12 mouse cellular contexts compared by ENCODE assay signal in genomic region chr17:29985534-29985933, GRCm38 (mm10). TPM values are rescaled to one million over a fixed set of nuclear protein-coding genes. Genes with fewer than 3 reads are reported as not detected.
DNase-seq lines count a peak whose midpoint lies in the region; ATAC-seq lines count a peak whose summit lies in the region.
"Had no signal": no experiment of that assay in that cellular context is flagged by ENCODE, and none has a peak within 500 bp of the region (broad histone marks: within the 10 kb centered on the region; RNA-seq: fewer than 3 reads in every experiment).

No protein-coding gene starts in this region.

- WGBS in heart, embryonic 13.5 days: 20% methylated on average over 3 of the region's 3 CpGs
- 17% methylated on average over 3 of the region's 3 CpGs for WGBS in stomach, embryonic 16.5 days

- H3K9me3 ChIP-seq in heart, embryonic 13.5 days: no peaks in the 10 kb centered on the region
- H3K9me3 ChIP-seq in stomach, embryonic 16.5 days (replicated peaks; ENCODE audit: control insufficient read depth, low read length): 0 out of 2 replicates have a peak, but pooled peaks cover 5% of the 10 kb centered on the region
- H3K9me3 ChIP-seq: stomach, embryonic 15.5 days had no signal

- no peak overlapping the region for H3K4me3 ChIP-seq in heart, embryonic 13.5 days
- H3K4me3 ChIP-seq in stomach, embryonic 16.5 days (replicated peaks; ENCODE audit: low read length): no peak overlapping the region
- H3K4me3 ChIP-seq: limb, embryonic 13.5 days; stomach, embryonic 15.5 days had no signal

- H3K27ac ChIP-seq in heart, embryonic 13.5 days (replicated peaks): peak overlapping the region; percentile 28; the same call in 1 of the 2 replicates
- peak overlapping the region; percentile 9; the same call in 1 of the 2 replicates for H3K27ac ChIP-seq in stomach, embryonic 16.5 days (ENCODE audit: low read length)
- H3K27ac ChIP-seq: limb, embryonic 13.5 days; stomach, embryonic 15.5 days had no signal

- no peak overlapping the region for H3K4me2 ChIP-seq in heart, embryonic 13.5 days
- no peak overlapping the region for H3K4me2 ChIP-seq in stomach, embryonic 16.5 days (ENCODE audit: low read depth, low read length)
- H3K4me2 ChIP-seq: limb, embryonic 13.5 days; stomach, embryonic 15.5 days had no signal

- H3K9ac ChIP-seq in heart, embryonic 13.5 days: no peak overlapping the region
- H3K9ac ChIP-seq in stomach, embryonic 16.5 days (ENCODE audit: low read length): no peak overlapping the region
- H3K9ac ChIP-seq: limb, embryonic 13.5 days; stomach, embryonic 15.5 days had no signal

- DNase-seq in heart, adult 18-20 months: peak; percentile 44 to 62
- no peak for DNase-seq in heart, postnatal 25 days (ENCODE audit: low spot score)
- DNase-seq in kidney, postnatal 10 days: peak; percentile 83
- DNase-seq in testis, postnatal 14 days (ENCODE audit: low spot score): no peak
- DNase-seq: cerebellum, postnatal 25 days had no signal

- H3K36me3 ChIP-seq in heart, embryonic 13.5 days: no peaks in the 10 kb centered on the region
- no peaks in the 10 kb centered on the region for H3K36me3 ChIP-seq in stomach, embryonic 16.5 days (ENCODE audit: control insufficient read depth, insufficient read depth, low read length)
- H3K36me3 ChIP-seq: limb, embryonic 13.5 days; stomach, embryonic 15.5 days had no signal

- no peak for ATAC-seq in heart, embryonic 13.5 days (ENCODE audit: extremely low read depth, insufficient number of reproducible peaks, low FRiP score, low TSS enrichment)
- no peak for ATAC-seq in stomach, embryonic 16.5 days (ENCODE audit: insufficient read depth, low FRiP score)
- no peak for ATAC-seq in cerebellum, adult (ENCODE audit: insufficient number of reproducible peaks, low FRiP score, low TSS enrichment)
- no peak for ATAC-seq in megakaryocyte-erythroid progenitor cell, adult 5-6 weeks (replicated peaks; ENCODE audit: low FRiP score, low TSS enrichment, poor library complexity, severe bottlenecking)
- ATAC-seq: activated CD4-positive, CD25-positive, alpha-beta regulatory T cell, adult 4 months had no signal

- intact Hi-C loops in heart, postnatal 25 days (cut with DNase I): no loop called here

- peaks cover 9% of the 10 kb centered on the region for H3K4me1 ChIP-seq in heart, embryonic 13.5 days
- H3K4me1 ChIP-seq in stomach, embryonic 16.5 days (ENCODE audit: control insufficient read depth, insufficient read depth, low read length): no peaks in the 10 kb centered on the region
- H3K4me1 ChIP-seq: limb, embryonic 13.5 days had no signal

- no peaks in the 10 kb centered on the region for H3K27me3 ChIP-seq in heart, embryonic 13.5 days (replicated peaks)
- H3K27me3 ChIP-seq in stomach, embryonic 16.5 days (ENCODE audit: control insufficient read depth, insufficient read depth, low read length): no peaks in the 10 kb centered on the region
- H3K27me3 ChIP-seq: stomach, embryonic 15.5 days had no signal

RNA-seq across cellular contexts. Expression of gene Mdga1, which starts 15.6 kb away (rescaled TPM):
- total RNA-seq in heart, adult 18-20 months (2021): 10 to 100 TPM; 16.0 to 16.8 TPM
- 10 to 100 TPM; 14.0 to 18.3 TPM for total RNA-seq in heart, postnatal 25 days (2021)
- polyA plus RNA-seq in heart, embryonic 13.5 days (2015; fragmentation: Nextera tagmentation; extraction: Ambion mirVana): 4.4 TPM in 2 replicates
- polyA plus RNA-seq in stomach, embryonic 16.5 days (2015; fragmentation: Nextera tagmentation; extraction: Ambion mirVana): 2.9 and 3.5 TPM in 2 replicates
- 7.3 and 13.7 TPM in 2 replicates for total RNA-seq in megakaryocyte-erythroid progenitor cell, adult 5-6 weeks (2014; fragmentation: Nextera tagmentation)
- total RNA-seq in megakaryocyte-erythroid progenitor cell, adult 5-6 weeks (2017): 5.4 and 14.4 TPM in 2 replicates
- polyA plus RNA-seq: activated CD4-positive, CD25-positive, alpha-beta regulatory T cell, adult 4 months had no signal

RNA-seq across cellular contexts. Expression of gene Zfand3, which starts 19.0 kb away (rescaled TPM):
- 100 to 1,000 TPM; 120 to 131 TPM for total RNA-seq in heart, adult 18-20 months (2021)
- 100 to 1,000 TPM; 127 to 128 TPM for total RNA-seq in heart, postnatal 25 days (2021)
- polyA plus RNA-seq in heart, embryonic 13.5 days (2015; fragmentation: Nextera tagmentation; extraction: Ambion mirVana): 52.5 and 55.7 TPM in 2 replicates
- polyA plus RNA-seq in stomach, embryonic 16.5 days (2015; fragmentation: Nextera tagmentation; extraction: Ambion mirVana): 34.2 and 40.3 TPM in 2 replicates
- total RNA-seq in megakaryocyte-erythroid progenitor cell, adult 5-6 weeks (2014; fragmentation: Nextera tagmentation): 9.5 and 41.5 TPM in 2 replicates
- total RNA-seq in megakaryocyte-erythroid progenitor cell, adult 5-6 weeks (2017): 4.9 and 11.4 TPM in 2 replicates

Comparison
In these comparisons a context has a peak if more than half of its experiments do, and no peak if none do; other contexts are left out.
1. DNase-seq: peak in heart, adult 18-20 months (2 of 2) and kidney, postnatal 10 days (single experiment); none in heart, postnatal 25 days (single experiment) and testis, postnatal 14 days (single experiment).